Mouse (Mus musculus) embryonic facial prominence, embryonic 13.5 days (tissue): ENCODE results near the gene Ppp5c. TPM values are rescaled to one million over a fixed set of nuclear protein-coding genes. Genes with fewer than 3 reads are reported as not detected.

Source experiments
- ATAC-seq: fragments of 200-750 bp; cut with Nextera tagmentation; 2 replicates; pipeline ENCODE4 v1.8.0; 2017; ENCODE audit warnings: low read depth; ENCODE audit not compliant: insufficient number of reproducible peaks, insufficient read depth, low FRiP score, low TSS enrichment
- H3K27ac ChIP-seq: fragments of 300-500 bp; sonication (generic); 2 replicates; pipeline ENCODE4 v1.5.1; 2015; ENCODE audit warnings: moderate library complexity, mild to moderate bottlenecking, inconsistent platforms
- H3K27me3 ChIP-seq: fragments of 300-500 bp; sonication (generic); 2 replicates; pipeline ENCODE4 v1.6.1; 2015; ENCODE audit warnings: mild to moderate bottlenecking, inconsistent platforms
- H3K36me3 ChIP-seq: fragments of 300-500 bp; sonication (generic); 2 replicates; pipeline ENCODE4 v1.6.1; 2015; ENCODE audit warnings: mild to moderate bottlenecking, inconsistent platforms
- H3K4me1 ChIP-seq: fragments of 300-500 bp; sonication (generic); 2 replicates; pipeline ENCODE4 v1.6.1; 2015; ENCODE audit warnings: inconsistent platforms
- H3K4me2 ChIP-seq: fragments of 300-500 bp; sonication (generic); 2 replicates; pipeline ENCODE4 v1.6.1; 2015; ENCODE audit warnings: moderate library complexity, mild to moderate bottlenecking, inconsistent platforms
- H3K4me3 ChIP-seq: fragments of 300-500 bp; sonication (generic); 2 replicates; pipeline ENCODE4 v1.5.1; 2015; ENCODE audit warnings: mild to moderate bottlenecking, inconsistent platforms
- H3K9ac ChIP-seq: fragments of 300-500 bp; sonication (generic); 2 replicates; pipeline ENCODE4 v1.6.1; 2015; ENCODE audit warnings: mild to moderate bottlenecking, inconsistent platforms
- H3K9me3 ChIP-seq: fragments of 300-500 bp; sonication (generic); 2 replicates; pipeline ENCODE4 v1.6.1; 2016; ENCODE audit warnings: inconsistent platforms
- WGBS: fragments of 180-500 bp; shearing (Covaris S2); methylation state at CpG from one replicate; pipeline ENCODE4 v1.1.7; 2015; ENCODE audit warnings: mixed read lengths; 5-methylcytosine and 5-hydroxymethylcytosine counted together
- polyA plus RNA-seq: library from polyadenylated mRNA; unstranded; fragments of >200 nt; fragmentation: Nextera tagmentation; extraction: Ambion mirVana; gene quantifications from 2 replicates; pipeline ENCODE4 v1.2.1, GENCODE M21; 2015

Ppp5c gene
- polyA plus RNA-seq, 1 experiment from 2014 or later: 109 TPM

- Histone ChIP-seq H3K27me3 (no peaks in the 10 kb centered on the region), H3K36me3 (no peaks in the 10 kb centered on the region), H3K9ac (no peak overlapping the region), H3K4me2 (no peak overlapping the region), H3K9me3 (no peaks in the 10 kb centered on the region), H3K27ac (no peak overlapping the region), H3K4me1 (no peaks in the 10 kb centered on the region), H3K4me3 (no peak overlapping the region)
- 87% methylated on average over 6 of the region's 6 CpGs for WGBS
- ATAC-seq: no peak
Observed at GRCm38 (mm10) chr7:16968414-16968813, 59.3 kb downstream of the Ppp5c start.

- Histone ChIP-seq H3K9me3 (no peaks in the 10 kb centered on the region), H3K4me1 (0 out of 2 replicates have a peak, but pooled peaks cover 5% of the 10 kb centered on the region), H3K4me3 (no peak overlapping the region), H3K27me3 (peaks cover 6% of the 10 kb centered on the region), H3K9ac (no peak overlapping the region), H3K4me2 (no peak overlapping the region), H3K27ac (no peak overlapping the region), H3K36me3 (no peaks in the 10 kb centered on the region)
- no peak for ATAC-seq
- 74% methylated on average over 5 of the region's 5 CpGs for WGBS
Observed at GRCm38 (mm10) chr7:16961678-16962077, 66.0 kb downstream of the Ppp5c start.

GRCm38 (mm10) chr7:16959539-16960187, 68.1 kb downstream of the Ppp5c start, which contains the start of gene Pnmal1:
Pnmal1 (plus strand) TSS chr7:16959679.
- Histone ChIP-seq H3K36me3 (no peaks in the 10 kb centered on the region), H3K27ac (no peak within 1 kb of the TSS), H3K4me3 (peak within 1 kb of the TSS; percentile 6; the same call in 1 of the 2 replicates), H3K9ac (peak within 1 kb of the TSS; percentile 36; the same call in 1 of the 2 replicates), H3K4me2 (peak within 1 kb of the TSS; percentile 24; the same call in 1 of the 2 replicates), H3K9me3 (no peaks in the 10 kb centered on the region; the same call in 1 of the 2 replicates), H3K27me3 (peaks cover 6% of the 10 kb centered on the region), H3K4me1 (0 out of 2 replicates have a peak, but pooled peaks cover 5% of the 10 kb centered on the region)
- WGBS: 30% methylated on average over 17 of the region's 17 CpGs
- no peak for ATAC-seq

- H3K27ac ChIP-seq: no peak overlapping the region
- H3K4me3 ChIP-seq: no peak overlapping the region
- WGBS: 61% methylated on average over 15 of the region's 15 CpGs
- H3K27me3 ChIP-seq: peaks cover 6% of the 10 kb centered on the region
- no peaks in the 10 kb centered on the region for H3K36me3 ChIP-seq
- H3K9ac ChIP-seq: no peak overlapping the region
- 0 out of 2 replicates have a peak, but pooled peaks cover 5% of the 10 kb centered on the region for H3K4me1 ChIP-seq
- H3K4me2 ChIP-seq: no peak overlapping the region
- no peaks in the 10 kb centered on the region; the same call in 1 of the 2 replicates for H3K9me3 ChIP-seq
- no peak for ATAC-seq
Observed at GRCm38 (mm10) chr7:16956410-16957265, 71.1 kb downstream of the Ppp5c start.

- Histone ChIP-seq H3K4me2 (no peak overlapping the region), H3K27me3 (peaks cover 6% of the 10 kb centered on the region), H3K4me3 (no peak overlapping the region), H3K4me1 (peaks cover 8% of the 10 kb centered on the region; the same call in 1 of the 2 replicates), H3K9me3 (no peaks in the 10 kb centered on the region; the same call in 1 of the 2 replicates), H3K27ac (no peak overlapping the region), H3K9ac (no peak overlapping the region), H3K36me3 (no peaks in the 10 kb centered on the region)
- ATAC-seq: no peak
- 76% methylated on average over 4 of the region's 4 CpGs for WGBS
Observed at GRCm38 (mm10) chr7:16955712-16956111, 72.0 kb downstream of the Ppp5c start.

Other genes starting within 250 kb of the Ppp5c start
- gene Slc1a5, start 246.6 kb downstream of the Ppp5c start, polyA plus RNA-seq: 28.2 and 29.1 TPM in 2 replicates
- gene Strn4, start 212.0 kb downstream of the Ppp5c start, polyA plus RNA-seq: 122 and 124 TPM in 2 replicates
- 26.8 and 30.5 TPM in 2 replicates for gene Fkrp, start 211.2 kb downstream of the Ppp5c start, polyA plus RNA-seq
- gene Prkd2, start 185.0 kb downstream of the Ppp5c start, polyA plus RNA-seq: 20.5 and 20.8 TPM in 2 replicates
- gene Dact3, start 152.6 kb downstream of the Ppp5c start, polyA plus RNA-seq: 4.9 TPM in 2 replicates
- 19.9 and 32.0 TPM in 2 replicates for gene Gng8, start 136.1 kb downstream of the Ppp5c start, polyA plus RNA-seq
- 1.2 TPM in 2 replicates for gene Ptgir, start 121.4 kb downstream of the Ppp5c start, polyA plus RNA-seq
- gene Calm3, start 103.8 kb downstream of the Ppp5c start, polyA plus RNA-seq: 104 and 111 TPM in 2 replicates
- gene Pnmal2, start 83.2 kb downstream of the Ppp5c start, polyA plus RNA-seq: 10.5 and 10.9 TPM in 2 replicates
- gene Pnmal1, start 68.2 kb downstream of the Ppp5c start, polyA plus RNA-seq: 1.2 and 1.7 TPM in 2 replicates
- gene Gm42372, start 44.8 kb downstream of the Ppp5c start, polyA plus RNA-seq: 0.18 and 0.25 TPM in 2 replicates
- gene Ccdc8, start 35.2 kb downstream of the Ppp5c start, polyA plus RNA-seq: 20.7 and 22.1 TPM in 2 replicates
- gene Hif3a, start 34.5 kb upstream of the Ppp5c start, polyA plus RNA-seq: 14.7 and 16.5 TPM in 2 replicates
- 0.14 and 0.21 TPM in 2 replicates for gene Psg16, start 46.1 kb upstream of the Ppp5c start, polyA plus RNA-seq
- gene Ceacam3, start 122.4 kb upstream of the Ppp5c start, polyA plus RNA-seq: not detected in 2 replicates
- not detected in 2 replicates for gene Psg29, start 175.6 kb upstream of the Ppp5c start, polyA plus RNA-seq